Comparison of ENCODE assay signal across 24 mouse cellular contexts in the genomic region with DNA sequence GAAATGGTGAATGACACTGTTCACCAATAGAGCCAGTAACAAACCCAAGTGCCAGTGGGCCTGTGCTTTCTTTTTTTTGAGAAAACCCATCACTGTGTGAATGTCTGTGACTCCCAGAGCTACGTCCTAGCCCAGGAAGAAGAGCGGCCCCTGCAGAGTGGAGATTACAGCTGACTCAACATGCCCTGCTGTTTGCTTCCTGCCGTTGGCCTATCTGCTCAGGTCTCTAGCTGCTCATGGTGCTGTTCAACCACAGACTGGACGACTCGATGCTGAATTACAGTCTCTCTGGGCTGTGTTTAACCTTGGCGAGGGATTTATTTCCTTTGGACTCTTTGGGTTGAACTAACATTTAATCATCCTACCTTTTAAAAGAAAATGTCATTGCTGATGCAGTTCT. TPM values are rescaled to one million over a fixed set of nuclear protein-coding genes. Genes with fewer than 3 reads are reported as not detected.
DNase-seq lines count a peak whose midpoint lies in the region; ATAC-seq and TF ChIP-seq lines count a peak whose summit lies in the region.
"Had no signal": no experiment of that assay in that cellular context is flagged by ENCODE, and none has a peak within 500 bp of the region (broad histone marks: within the 10 kb centered on the region; RNA-seq: fewer than 3 reads in every experiment).

No protein-coding gene starts in this region.

- H3K27ac ChIP-seq in liver, embryonic 12.5 days, result no peak overlapping the region
- no peak overlapping the region for H3K27ac ChIP-seq in liver, embryonic 11.5 days (ENCODE audit: low read depth, low read length)
- peak overlapping the region; percentile 52 for H3K27ac ChIP-seq in MEL (ENCODE audit: control insufficient read depth, low read depth, low read length)
- H3K27ac ChIP-seq in layer of hippocampus, adult 2 months, result no peak overlapping the region
- H3K27ac ChIP-seq: embryonic facial prominence, embryonic 15.5 days; forebrain, embryonic 10.5 days; heart, adult 2 months; heart, embryonic 13.5 days; hindbrain, embryonic 13.5 days; hindbrain, postnatal 0 days had no signal

- H3K9me3 ChIP-seq in liver, embryonic 12.5 days (replicated peaks), result no peaks in the 10 kb centered on the region
- H3K9me3 ChIP-seq in liver, embryonic 11.5 days (ENCODE audit: control insufficient read depth, low read length), result no peaks in the 10 kb centered on the region
- no peaks in the 10 kb centered on the region for H3K9me3 ChIP-seq in MEL (replicated peaks; ENCODE audit: insufficient read depth, low read length)
- H3K9me3 ChIP-seq: embryonic facial prominence, embryonic 15.5 days; forebrain, embryonic 10.5 days; heart, embryonic 13.5 days; hindbrain, embryonic 13.5 days had no signal

- no peak for TF ChIP-seq POLR2A in MEL (IDR thresholded peaks at IDR 0.05; ENCODE audit: control insufficient read depth in 1 of 2, insufficient read depth in 1 of 2, low read depth in 1 of 2, low read length in 2 of 2, poor library complexity in 1 of 2)

- no peak overlapping the region for H3K4me3 ChIP-seq in liver, embryonic 12.5 days
- H3K4me3 ChIP-seq in liver, embryonic 11.5 days (ENCODE audit: low read depth, low read length), result no peak overlapping the region
- H3K4me3 ChIP-seq in MEL (ENCODE audit: control insufficient read depth in 1 of 2, insufficient read depth in 1 of 2, low read depth in 2 of 2, low read length in 2 of 2), result no peak overlapping the region
- no peak overlapping the region for H3K4me3 ChIP-seq in layer of hippocampus, adult 2 months
- H3K4me3 ChIP-seq: embryonic facial prominence, embryonic 15.5 days; erythroblast, embryonic 14.5 days; forebrain, embryonic 10.5 days; heart, adult 2 months; heart, embryonic 13.5 days; hindbrain, embryonic 13.5 days had no signal

- no peaks in the 10 kb centered on the region for H3K79me2 ChIP-seq in MEL (ENCODE audit: control insufficient read depth, insufficient read depth, low read length, poor library complexity)

- ATAC-seq in liver, embryonic 12.5 days, result 0 out of 2 replicates have a peak, but pooled peaks have one; percentile 18
- no peak for ATAC-seq in liver, embryonic 11.5 days (replicated peaks; ENCODE audit: low FRiP score)
- ATAC-seq in hematopoietic stem cell, adult 5-6 weeks (replicated peaks in 1 of 2; ENCODE audit: insufficient read depth in 1 of 2, low FRiP score in 2 of 2, low TSS enrichment in 1 of 2, low read depth in 1 of 2, poor library complexity in 2 of 2, severe bottlenecking in 2 of 2), result peak; percentile 30 to 61; a peak in 3 of 4 replicates
- ATAC-seq: activated CD4-positive, CD25-positive, alpha-beta regulatory T cell, adult 4 months; forebrain, embryonic 16.5 days; hindbrain, postnatal 0 days; Patski had no signal

- TF ChIP-seq EP300 in MEL (IDR thresholded peaks at IDR 0.05; ENCODE audit: low read depth in 1 of 2, low read length in 2 of 2), result peak; percentile 87 to 88

- TF ChIP-seq RAD21 in MEL (IDR thresholded peaks at IDR 0.05; ENCODE audit: low read depth, low read length), result no peak; the same call in 1 of the 2 replicates

- peaks cover 3% of the 10 kb centered on the region; the same call in 1 of the 2 replicates for H3K4me1 ChIP-seq in liver, embryonic 12.5 days
- no peaks in the 10 kb centered on the region for H3K4me1 ChIP-seq in liver, embryonic 11.5 days (replicated peaks; ENCODE audit: control insufficient read depth, insufficient read depth, low read length)
- H3K4me1 ChIP-seq in MEL (ENCODE audit: control insufficient read depth in 1 of 2, insufficient read depth in 2 of 2, low read length in 2 of 2), result peaks cover 0 to 17% of the 10 kb centered on the region in 2 experiments; a peak in 3 of 4 replicates
- H3K4me1 ChIP-seq: embryonic facial prominence, embryonic 15.5 days; heart, embryonic 13.5 days; hindbrain, embryonic 13.5 days had no signal

- TF ChIP-seq CTCF in MEL (IDR thresholded peaks at IDR 0.05 in 2 of 3, conservative IDR thresholded peaks at IDR 0.05 in 1 of 3; ENCODE audit: control insufficient read depth in 1 of 3, insufficient read depth in 1 of 3, low read depth in 2 of 3, low read length in 3 of 3, poor library complexity in 1 of 3, severe bottlenecking in 1 of 3), result peak in 1 of 3 experiments; percentile 12; a peak in 1 of 6 replicates
- TF ChIP-seq CTCF in layer of hippocampus, adult 2 months (conservative IDR thresholded peaks at IDR 0.05), result no peak

- H3K4me2 ChIP-seq in liver, embryonic 12.5 days, result no peak overlapping the region
- no peak overlapping the region for H3K4me2 ChIP-seq in liver, embryonic 11.5 days
- H3K4me2 ChIP-seq: embryonic facial prominence, embryonic 15.5 days; heart, embryonic 13.5 days; hindbrain, embryonic 13.5 days had no signal

- DNase-seq in liver, embryonic 11.5 days (ENCODE audit: low spot score), result no peak
- peak; percentile 83 for DNase-seq in MEL (ENCODE audit: low read depth, low spot score)
- DNase-seq in layer of hippocampus, adult 2 months (ENCODE audit: low spot score in 2 of 2), result no peak
- no peak for DNase-seq in layer of hippocampus, postnatal 10 days (ENCODE audit: low spot score in 2 of 2)
- DNase-seq in layer of hippocampus, postnatal 25 days (ENCODE audit: extremely low spot score in 1 of 2, low spot score in 1 of 2), result no peak
- DNase-seq: adrenal gland, postnatal 14 days; cerebellum, adult 2 months; cerebellum, postnatal 10 days; embryo, embryonic 11 days; gastrocnemius, postnatal 10 days; heart, adult 2 months; heart, postnatal 4 days had no signal

- no peaks in the 10 kb centered on the region for H3K27me3 ChIP-seq in liver, embryonic 12.5 days (replicated peaks)
- H3K27me3 ChIP-seq in liver, embryonic 11.5 days (replicated peaks; ENCODE audit: control insufficient read depth, insufficient read depth, low read length), result no peaks in the 10 kb centered on the region; the same call in 1 of the 2 replicates
- H3K27me3 ChIP-seq in MEL (ENCODE audit: control insufficient read depth in 1 of 2, insufficient read depth in 2 of 2, low read length in 2 of 2), result no peaks in the 10 kb centered on the region
- H3K27me3 ChIP-seq: embryonic facial prominence, embryonic 15.5 days; Patski had no signal

- WGBS in liver, embryonic 12.5 days (ENCODE audit: insufficient replicate concordance), result 27% methylated on average over 6 of the region's 6 CpGs
- WGBS in liver, embryonic 11.5 days, result 46% methylated on average over 6 of the region's 6 CpGs

- no peak overlapping the region for H3K9ac ChIP-seq in liver, embryonic 12.5 days
- no peak overlapping the region for H3K9ac ChIP-seq in liver, embryonic 11.5 days (ENCODE audit: low read depth, low read length)
- H3K9ac ChIP-seq in MEL (ENCODE audit: control insufficient read depth, low read depth, low read length, poor library complexity, severe bottlenecking), result no peak overlapping the region
- H3K9ac ChIP-seq: embryonic facial prominence, embryonic 15.5 days; heart, embryonic 13.5 days; hindbrain, embryonic 13.5 days had no signal

- H3K36me3 ChIP-seq in liver, embryonic 12.5 days, result no peaks in the 10 kb centered on the region
- no peaks in the 10 kb centered on the region for H3K36me3 ChIP-seq in liver, embryonic 11.5 days (ENCODE audit: control insufficient read depth, insufficient read depth, low read length)
- peaks cover 0 to 3% of the 10 kb centered on the region in 2 experiments; a peak in 2 of 4 replicates for H3K36me3 ChIP-seq in MEL (ENCODE audit: control insufficient read depth in 1 of 2, insufficient read depth in 2 of 2, low read length in 2 of 2)
- H3K36me3 ChIP-seq: embryonic facial prominence, embryonic 15.5 days; forebrain, embryonic 10.5 days; G1E; heart, embryonic 13.5 days; hindbrain, embryonic 13.5 days had no signal

TF ChIP-seq in MEL, 35 proteins besides CTCF, POLR2A, EP300 and RAD21 (continues in another document):
- TF ChIP-seq MEF2A (IDR thresholded peaks at IDR 0.05; ENCODE audit: extremely low read depth, insufficient replicate concordance, low read depth, low read length, poor library complexity, severe bottlenecking) (no peak), ZC3H11A (IDR thresholded peaks at IDR 0.05; ENCODE audit: low read depth, low read length) (no peak), TCF12 (IDR thresholded peaks at IDR 0.05; ENCODE audit: low read depth, low read length) (peak; percentile 62), SMC3 (IDR thresholded peaks at IDR 0.05; ENCODE audit: low read depth, low read length) (no peak), ETS1 (IDR thresholded peaks at IDR 0.05; ENCODE audit: low read depth, low read length) (0 out of 2 replicates have a peak, but pooled peaks have one; percentile 44), GATA1 (IDR thresholded peaks at IDR 0.05; ENCODE audit: low read depth, low read length) (peak; percentile 63), TAL1 (IDR thresholded peaks at IDR 0.05; ENCODE audit: low read length) (peak; percentile 69), RCOR1 (IDR thresholded peaks at IDR 0.05; ENCODE audit: low read depth, low read length) (0 out of 2 replicates have a peak, but pooled peaks have one; percentile 19), TBP (IDR thresholded peaks at IDR 0.05; ENCODE audit: low read depth, low read length) (peak; percentile 60; the same call in 1 of the 2 replicates), JUND (IDR thresholded peaks at IDR 0.05; ENCODE audit: low read depth, low read length) (peak; percentile 57; the same call in 1 of the 2 replicates), MYB (IDR thresholded peaks at IDR 0.05; ENCODE audit: low read depth, low read length) (peak; percentile 82)

RNA-seq across cellular contexts. Expression of a gene that starts 10.9 kb away (rescaled TPM):
- polyA plus RNA-seq in liver, embryonic 12.5 days (2016; fragmentation: Nextera tagmentation; extraction: Ambion mirVana), result 4.6 and 6.8 TPM in 2 replicates
- polyA plus RNA-seq in liver, embryonic 11.5 days (2014; fragmentation: Nextera tagmentation; extraction: Ambion mirVana), result 8.5 and 14.0 TPM in 2 replicates
- total RNA-seq in MEL (2012; rRNA removed), result 0.07 TPM in 1 of 2 replicates, not detected in the other
- polyA plus RNA-seq in MEL (2012; ENCODE audit: insufficient read depth in 1 of 2, insufficient read length in 2 of 2, low read depth in 1 of 2, low replicate concordance in 2 of 2, missing spikeins in 1 of 2), result under 1 TPM in 1 of 2 experiments, not detected in 1; 0.11 TPM
- total RNA-seq in hematopoietic stem cell, adult 5-6 weeks (2017), result 0.50 TPM in 1 of 2 replicates, not detected in the other
- 10 to 100 TPM in 1 of 2 experiments, 1 to 10 TPM in 1; 9.6 to 11.3 TPM for total RNA-seq in layer of hippocampus, adult 2 months (2021)
- 1 to 10 TPM; 7.5 to 8.4 TPM for total RNA-seq in layer of hippocampus, postnatal 10 days (2021)
- 1 to 10 TPM; 7.5 to 8.4 TPM for total RNA-seq in layer of hippocampus, postnatal 25 days (2021)
- polyA plus RNA-seq: G1E had no signal

RNA-seq across cellular contexts. Expression of a gene that starts 17.6 kb away (rescaled TPM):
- 1.6 and 2.1 TPM in 2 replicates for polyA plus RNA-seq in liver, embryonic 12.5 days (2016; fragmentation: Nextera tagmentation; extraction: Ambion mirVana)
- 1.6 and 1.9 TPM in 2 replicates for polyA plus RNA-seq in liver, embryonic 11.5 days (2014; fragmentation: Nextera tagmentation; extraction: Ambion mirVana)
- total RNA-seq in MEL (2012; rRNA removed), result 25.0 and 27.0 TPM in 2 replicates
- 10 to 100 TPM; 30.9 to 34.8 TPM for polyA plus RNA-seq in MEL (2012; ENCODE audit: insufficient read depth in 1 of 2, insufficient read length in 2 of 2, low read depth in 1 of 2, low replicate concordance in 2 of 2, missing spikeins in 1 of 2)
- 58.7 and 94.4 TPM in 2 replicates for total RNA-seq in hematopoietic stem cell, adult 5-6 weeks (2017)
- 1 to 10 TPM; 2.1 to 2.7 TPM for total RNA-seq in layer of hippocampus, adult 2 months (2021)
- 1 to 10 TPM; 1.9 TPM for total RNA-seq in layer of hippocampus, postnatal 10 days (2021)
- total RNA-seq in layer of hippocampus, postnatal 25 days (2021), result 1 to 10 TPM; 2.2 to 3.2 TPM
- total RNA-seq: G1E had no signal
- polyA plus RNA-seq: Patski had no signal
